Mouse (Mus musculus) brain, embryonic 14.5 days (tissue): ENCODE data around the gene Grem1. TPM values are rescaled to one million over a fixed set of nuclear protein-coding genes. Genes with fewer than 3 reads are reported as not detected.
A peak's percentile ranks its signal among the peaks of the same experiment; 100 is the strongest.

Experiments used
- DNase-seq: peaks from one replicate; pipeline ENCODE4 v3.0.0-alpha.2; 2011; ENCODE audit warnings: low read depth
- CTCF ChIP-seq: fragments of 200-500 bp; IDR thresholded peaks from 2 replicates; pipeline ENCODE4 v1.5.1; 2012; ENCODE audit warnings: inconsistent platforms, mild to moderate bottlenecking, moderate library complexity, borderline replicate concordance; ENCODE audit not compliant: insufficient read depth, insufficient read length; ENCODE audit errors: extremely low read depth
- POLR2A ChIP-seq: fragments of 200-500 bp; IDR thresholded peaks from 2 replicates; pipeline ENCODE4 v1.6.1; 2012; ENCODE audit warnings: mild to moderate bottlenecking, inconsistent platforms, borderline replicate concordance; ENCODE audit not compliant: poor library complexity, insufficient read depth, insufficient read length, severe bottlenecking; ENCODE audit errors: extremely low read depth
- polyA plus RNA-seq: library from polyadenylated mRNA; depleted of rRNA; stranded (reverse); fragments of >200 nt; gene quantifications from 2 replicates; pipeline ENCODE4 v1.2.3, GENCODE M21; 2012; rRNA removed

The Grem1 gene
- polyA plus RNA-seq, 1 experiment, result 3.1 TPM

GRCm38 (mm10) chr2:113714801-113715200, 43.6 kb downstream of the Grem1 start:
- no peak for TF ChIP-seq CTCF
- TF ChIP-seq POLR2A, result no peak
- DNase-seq, result no peak

GRCm38 (mm10) chr2:113713406-113713805, 45.0 kb downstream of the Grem1 start:
- DNase-seq, result no peak
- TF ChIP-seq CTCF (no peak), POLR2A (no peak)

- peak; percentile 53 for DNase-seq
- TF ChIP-seq CTCF (no peak), POLR2A (no peak)
Measured at GRCm38 (mm10) chr2:113707507-113707906, 50.9 kb downstream of the Grem1 start.

- TF ChIP-seq POLR2A, result no peak
- no peak for TF ChIP-seq CTCF
Measured at GRCm38 (mm10) chr2:113701507-113701906, 56.9 kb downstream of the Grem1 start.

GRCm38 (mm10) chr2:113696647-113697046, 61.8 kb downstream of the Grem1 start:
- TF ChIP-seq CTCF (no peak), POLR2A (no peak)
- DNase-seq, result no peak

More at GRCm38 (mm10) chr2:113701507-113701906, 56.9 kb downstream of the Grem1 start:
- no peak for DNase-seq

- DNase-seq, result no peak
- TF ChIP-seq CTCF (no peak), POLR2A (no peak)
Measured at GRCm38 (mm10) chr2:113696222-113696621, 62.2 kb downstream of the Grem1 start.

Other genes starting within 250 kb of the Grem1 start
- gene Scg5, start 70.5 kb upstream of the Grem1 start, polyA plus RNA-seq, result 120 and 122 TPM in 2 replicates
- 13.5 and 18.0 TPM in 2 replicates for gene Arhgap11a, start 90.0 kb upstream of the Grem1 start, polyA plus RNA-seq